Mouse (Mus musculus): ENCODE results near the gene St3gal5. TPM values are rescaled to one million over a fixed set of nuclear protein-coding genes. Genes with fewer than 3 reads are reported as not detected.
"Not testable (repeated sequence)": the region's sequence is repeated elsewhere in the genome, so short reads cannot be mapped to it uniquely, and the experiment has no call there.

Gene St3gal5
- total RNA-seq, 2 experiments from 2014 or later = 166 to 175 TPM

- no peak for DNase-seq (ENCODE audit: low spot score in 2 of 2)
Measured at GRCm38 (mm10) chr6:72126128-72126917, 28.9 kb downstream of the St3gal5 start.

- no peak for DNase-seq (ENCODE audit: low spot score in 2 of 2)
Measured at GRCm38 (mm10) chr6:72130056-72130455, 32.7 kb downstream of the St3gal5 start.

- no peak for DNase-seq (ENCODE audit: low spot score in 2 of 2)
Measured at GRCm38 (mm10) chr6:72132671-72133214, 35.4 kb downstream of the St3gal5 start.

GRCm38 (mm10) chr6:72134850-72135515 lies 37.6 kb downstream of the St3gal5 start:
- DNase-seq (ENCODE audit: low spot score in 2 of 2) = no peak

- DNase-seq (ENCODE audit: low spot score in 2 of 2) = no peak
Measured at GRCm38 (mm10) chr6:72136016-72136415, 38.6 kb downstream of the St3gal5 start.

GRCm38 (mm10) chr6:72136543-72136942 lies 39.2 kb downstream of the St3gal5 start:
- no peak for DNase-seq (ENCODE audit: low spot score in 2 of 2)

GRCm38 (mm10) chr6:72139508-72140193 lies 42.3 kb downstream of the St3gal5 start:
- DNase-seq (ENCODE audit: low spot score in 2 of 2) = no peak

- DNase-seq (ENCODE audit: low spot score in 2 of 2) = no peak
Measured at GRCm38 (mm10) chr6:72140371-72140770, 43.0 kb downstream of the St3gal5 start.

GRCm38 (mm10) chr6:72141191-72141590 lies 43.8 kb downstream of the St3gal5 start:
- no peak for DNase-seq (ENCODE audit: low spot score in 2 of 2)

- no peak for DNase-seq (ENCODE audit: low spot score in 2 of 2)
Measured at GRCm38 (mm10) chr6:72142561-72142960, 45.2 kb downstream of the St3gal5 start.

GRCm38 (mm10) chr6:72144353-72144752 lies 47.0 kb downstream of the St3gal5 start:
- no peak for DNase-seq (ENCODE audit: low spot score in 2 of 2)

- no peak for DNase-seq (ENCODE audit: low spot score in 2 of 2)
Measured at GRCm38 (mm10) chr6:72146803-72147202, 49.4 kb downstream of the St3gal5 start.

GRCm38 (mm10) chr6:72148721-72149120 lies 51.3 kb downstream of the St3gal5 start:
- no peak for DNase-seq (ENCODE audit: low spot score in 2 of 2)

GRCm38 (mm10) chr6:72149797-72150196 lies 52.4 kb downstream of the St3gal5 start:
- no peak for DNase-seq (ENCODE audit: low spot score in 2 of 2)

- DNase-seq (ENCODE audit: low spot score in 2 of 2) = no peak
Measured at GRCm38 (mm10) chr6:72152707-72153106, 55.3 kb downstream of the St3gal5 start.

- no peak for DNase-seq (ENCODE audit: low spot score in 2 of 2)
Measured at GRCm38 (mm10) chr6:72153455-72153854, 56.1 kb downstream of the St3gal5 start.

- DNase-seq (ENCODE audit: low spot score in 2 of 2) = not testable (repeated sequence)
Measured at GRCm38 (mm10) chr6:72154008-72154407, 56.6 kb downstream of the St3gal5 start.

GRCm38 (mm10) chr6:72154938-72155531 lies 57.6 kb downstream of the St3gal5 start:
- no peak for DNase-seq (ENCODE audit: low spot score in 2 of 2)

GRCm38 (mm10) chr6:72155649-72156048 lies 58.3 kb downstream of the St3gal5 start:
- DNase-seq (ENCODE audit: low spot score in 2 of 2) = no peak

GRCm38 (mm10) chr6:72158966-72159764 lies 61.8 kb downstream of the St3gal5 start:
- DNase-seq (ENCODE audit: low spot score in 2 of 2) = no peak

All from left cerebral cortex, adult 18-20 months (tissue).